Mouse (Mus musculus) heart, embryonic 13.5 days (tissue): ENCODE measurements around the gene Eed. TPM values are rescaled to one million over a fixed set of nuclear protein-coding genes. Genes with fewer than 3 reads are reported as not detected.

Source experiments
- ATAC-seq: fragments of 200-750 bp; cut with Nextera tagmentation; 2 replicates; pipeline ENCODE4 v1.8.0; 2017; ENCODE audit warnings: moderate TSS enrichment; ENCODE audit not compliant: insufficient number of reproducible peaks, low FRiP score, low TSS enrichment; ENCODE audit errors: extremely low read depth
- H3K27ac ChIP-seq: fragments of 300-500 bp; sonication (generic); replicated peaks from 2 replicates; pipeline ENCODE4 v1.5.1; 2015; ENCODE audit warnings: moderate library complexity, mild to moderate bottlenecking, inconsistent platforms
- H3K27me3 ChIP-seq: fragments of 300-500 bp; sonication (generic); replicated peaks from 2 replicates; pipeline ENCODE4 v1.6.1; 2015; ENCODE audit warnings: mild to moderate bottlenecking, inconsistent platforms
- H3K36me3 ChIP-seq: fragments of 300-500 bp; sonication (generic); 2 replicates; pipeline ENCODE4 v1.6.1; 2015; ENCODE audit warnings: mild to moderate bottlenecking, inconsistent platforms
- H3K4me1 ChIP-seq: fragments of 300-500 bp; sonication (generic); 2 replicates; pipeline ENCODE4 v1.6.1; 2015; ENCODE audit warnings: inconsistent platforms
- H3K4me2 ChIP-seq: fragments of 300-500 bp; sonication (generic); 2 replicates; pipeline ENCODE4 v1.6.1; 2015; ENCODE audit warnings: inconsistent platforms, mild to moderate bottlenecking, moderate library complexity
- H3K4me3 ChIP-seq: fragments of 300-500 bp; sonication (generic); 2 replicates; pipeline ENCODE4 v1.5.1; 2015; ENCODE audit warnings: moderate library complexity, mild to moderate bottlenecking, inconsistent platforms
- H3K9ac ChIP-seq: fragments of 300-500 bp; sonication (generic); 2 replicates; pipeline ENCODE4 v1.6.1; 2015; ENCODE audit warnings: inconsistent platforms, mild to moderate bottlenecking, moderate library complexity
- H3K9me3 ChIP-seq: fragments of 300-500 bp; sonication (generic); 2 replicates; pipeline ENCODE4 v1.6.1; 2016; ENCODE audit warnings: inconsistent platforms
- WGBS: fragments of 180-500 bp; shearing (Covaris S2); methylation state at CpG from one replicate; pipeline ENCODE4 v1.1.7; 2015; ENCODE audit warnings: mixed read lengths; 5-methylcytosine and 5-hydroxymethylcytosine counted together
- polyA plus RNA-seq: library from polyadenylated mRNA; unstranded; fragments of >200 nt; fragmentation: Nextera tagmentation; extraction: Ambion mirVana; gene quantifications from 2 replicates; pipeline ENCODE4 v1.2.1, GENCODE M21; 2015

The Eed gene
- polyA plus RNA-seq, 1 experiment from 2014 or later, result 42.0 TPM

DNA sequence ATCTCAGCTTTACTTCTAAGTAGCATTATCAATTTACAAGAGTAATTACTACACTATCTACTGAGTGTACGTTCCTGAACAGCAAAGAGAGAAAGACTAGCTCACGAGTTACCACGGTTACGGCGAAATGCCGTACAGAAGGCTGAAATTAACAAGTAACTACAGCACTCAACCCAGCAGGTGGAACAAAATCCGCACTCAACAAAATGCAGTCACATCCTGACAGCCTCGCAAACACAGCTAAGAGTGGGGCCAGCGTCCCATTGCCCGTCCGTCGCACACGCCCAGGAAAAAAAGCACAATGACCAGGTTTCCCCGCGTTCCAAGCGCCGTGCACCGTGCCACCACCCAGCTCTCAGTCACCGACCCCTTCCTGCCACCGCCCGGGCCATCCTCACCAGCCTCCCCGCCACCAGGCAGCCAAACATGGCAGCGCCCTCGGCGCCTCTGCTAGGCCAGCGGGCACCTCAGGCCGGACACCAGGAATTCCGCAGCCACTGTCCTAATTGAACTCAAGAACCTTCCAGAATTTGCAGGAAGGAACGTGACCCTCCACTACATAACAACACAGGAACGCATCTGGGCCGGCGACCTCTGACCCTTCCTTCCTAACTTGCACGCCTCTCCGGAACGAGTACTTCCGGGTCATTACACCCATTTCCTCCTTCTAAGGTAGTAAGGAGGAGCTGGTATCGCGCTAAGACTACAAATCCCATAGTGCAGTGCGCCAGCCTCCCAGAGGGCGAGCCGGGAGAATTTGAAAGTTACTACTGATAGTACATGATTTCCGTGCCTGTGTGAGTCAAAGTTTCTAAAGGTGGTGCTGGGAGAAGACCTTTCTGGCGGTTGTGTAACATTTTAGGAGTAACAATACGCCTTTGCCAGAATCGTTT lies 40.0 kb downstream of the Eed start, which contains the start of gene Hikeshi:
Hikeshi (minus strand) TSS at position 634 of the 893 bp plus-strand sequence.
- peak within 1 kb of the TSS; percentile 70 for H3K4me2 ChIP-seq
- H3K9me3 ChIP-seq, result no peaks in the 10 kb centered on the region
- ATAC-seq, result peak; percentile 95
- peak within 1 kb of the TSS; percentile 74 for H3K4me3 ChIP-seq
- no peaks in the 10 kb centered on the region for H3K27me3 ChIP-seq
- no peaks in the 10 kb centered on the region for H3K36me3 ChIP-seq
- peaks cover 13% of the 10 kb centered on the region for H3K4me1 ChIP-seq
- H3K9ac ChIP-seq, result peak within 1 kb of the TSS; percentile 88
- H3K27ac ChIP-seq, result peak within 1 kb of the TSS; percentile 79
- WGBS, result under 1% methylated on average over 45 of the region's 45 CpGs

DNA sequence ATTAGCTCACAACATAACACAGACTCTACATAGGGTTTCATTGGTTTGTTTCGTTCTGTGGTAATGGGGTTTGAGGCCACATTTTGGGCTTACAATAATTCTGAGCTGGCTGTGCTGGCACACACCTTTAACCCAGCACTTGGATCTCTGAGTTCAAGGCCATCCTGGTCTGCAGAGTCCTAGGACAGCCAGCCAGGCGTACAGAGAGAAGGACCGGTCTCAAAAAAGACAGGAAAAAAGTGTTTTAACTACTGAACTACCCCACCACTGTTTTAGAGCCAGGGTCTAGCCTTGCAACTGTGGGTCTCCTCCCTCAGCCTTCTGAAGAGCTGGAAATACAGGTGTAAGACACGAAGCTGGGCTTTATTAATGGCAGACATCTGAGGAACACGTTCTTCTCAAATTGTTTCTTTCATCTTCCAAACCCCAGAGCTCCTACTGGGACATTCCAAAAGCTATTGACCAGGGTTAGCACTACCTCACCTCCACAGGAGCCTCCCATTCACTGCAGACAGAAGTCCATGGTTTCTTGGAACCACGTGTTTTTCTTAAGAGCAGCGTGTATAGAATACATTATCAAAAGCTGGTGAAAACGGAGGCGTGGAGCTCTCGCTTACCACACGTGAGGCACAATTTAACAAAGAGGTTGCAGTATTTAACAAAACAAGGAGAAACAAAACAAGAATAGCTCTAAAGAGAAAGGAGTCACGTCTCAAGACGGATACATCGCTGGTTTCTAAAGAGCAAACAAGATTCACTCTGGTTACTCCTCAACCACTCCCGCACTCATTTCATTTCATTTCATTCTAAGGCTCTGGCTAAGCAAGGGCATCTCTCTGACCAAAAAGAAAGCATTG lies 41.1 kb downstream of the Eed start:
- WGBS, result 51% methylated on average over 15 of the region's 15 CpGs
- H3K36me3 ChIP-seq, result peaks cover 2% of the 10 kb centered on the region

GRCm38 (mm10) chr7:89923441-89924180 lies 57.2 kb downstream of the Eed start:
- no peak overlapping the region for H3K4me3 ChIP-seq
- WGBS, result 94% methylated on average over 15 of the region's 15 CpGs

More for the DNA sequence above, 41.1 kb downstream of the Eed start:
- no peak for ATAC-seq
- no peaks in the 10 kb centered on the region for H3K27me3 ChIP-seq
- peak overlapping the region; percentile 88 for H3K9ac ChIP-seq
- H3K4me1 ChIP-seq, result peaks cover 13% of the 10 kb centered on the region
- H3K4me3 ChIP-seq, result peak overlapping the region; percentile 74
- H3K4me2 ChIP-seq, result peak overlapping the region; percentile 70
- no peaks in the 10 kb centered on the region for H3K9me3 ChIP-seq
- no peak overlapping the region for H3K27ac ChIP-seq

DNA sequence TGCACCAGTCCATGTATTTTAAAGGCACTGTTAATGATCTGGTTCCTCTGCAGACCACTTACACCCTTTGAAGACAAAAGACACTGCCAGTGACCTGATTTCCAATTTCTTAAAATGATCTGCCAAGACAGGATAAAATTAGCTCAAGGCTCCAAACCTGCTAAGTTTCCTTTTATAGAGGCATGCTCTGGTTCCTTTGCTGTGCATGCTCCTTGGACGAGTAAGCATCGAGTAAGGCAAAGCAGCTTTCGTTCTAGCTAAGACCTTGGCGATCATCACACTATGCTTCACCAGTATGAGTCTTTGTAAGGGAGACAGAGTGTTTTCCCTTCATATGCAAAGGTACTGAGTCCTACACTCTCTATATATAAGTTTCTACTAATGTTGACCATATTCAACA lies 63.0 kb downstream of the Eed start:
- no peak overlapping the region for H3K27ac ChIP-seq
- no peaks in the 10 kb centered on the region for H3K27me3 ChIP-seq
- H3K9ac ChIP-seq, result no peak overlapping the region
- no peaks in the 10 kb centered on the region for H3K9me3 ChIP-seq
- 73% methylated on average over 4 of the region's 4 CpGs for WGBS
- no peak overlapping the region for H3K4me2 ChIP-seq
- no peaks in the 10 kb centered on the region for H3K4me1 ChIP-seq
- no peak for ATAC-seq
- H3K4me3 ChIP-seq, result no peak overlapping the region
- H3K36me3 ChIP-seq, result peaks cover 47% of the 10 kb centered on the region

More at GRCm38 (mm10) chr7:89923441-89924180, 57.2 kb downstream of the Eed start:
- no peak for ATAC-seq
- H3K9ac ChIP-seq, result no peak overlapping the region
- no peaks in the 10 kb centered on the region for H3K9me3 ChIP-seq
- no peak overlapping the region for H3K27ac ChIP-seq
- no peaks in the 10 kb centered on the region for H3K27me3 ChIP-seq
- no peak overlapping the region for H3K4me2 ChIP-seq
- H3K4me1 ChIP-seq, result no peaks in the 10 kb centered on the region
- peaks cover 42% of the 10 kb centered on the region for H3K36me3 ChIP-seq

DNA sequence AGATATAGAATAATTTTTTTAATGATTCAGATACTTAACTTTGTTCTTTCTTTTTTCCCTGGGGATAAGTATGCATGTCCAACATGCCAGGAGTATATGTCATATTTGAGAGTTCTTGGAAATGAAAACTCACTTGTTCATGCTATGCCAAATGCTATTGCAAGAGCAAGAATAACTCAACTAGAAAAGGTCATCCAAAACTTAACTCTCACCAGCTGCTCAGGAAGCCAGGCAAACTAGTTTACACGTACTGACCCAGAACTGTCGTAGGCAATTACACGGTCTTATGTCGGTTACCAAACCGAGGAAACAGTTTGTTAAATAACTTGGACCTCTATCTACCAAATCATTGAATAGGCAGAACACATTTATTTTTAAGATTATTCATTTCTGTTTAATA lies 64.1 kb downstream of the Eed start:
- Histone ChIP-seq H3K4me2 (no peak overlapping the region), H3K27ac (no peak overlapping the region), H3K4me1 (no peaks in the 10 kb centered on the region), H3K9ac (no peak overlapping the region), H3K9me3 (no peaks in the 10 kb centered on the region), H3K27me3 (no peaks in the 10 kb centered on the region), H3K36me3 (peaks cover 47% of the 10 kb centered on the region), H3K4me3 (no peak overlapping the region)
- 87% methylated on average over 5 of the region's 5 CpGs for WGBS
- ATAC-seq, result no peak

DNA sequence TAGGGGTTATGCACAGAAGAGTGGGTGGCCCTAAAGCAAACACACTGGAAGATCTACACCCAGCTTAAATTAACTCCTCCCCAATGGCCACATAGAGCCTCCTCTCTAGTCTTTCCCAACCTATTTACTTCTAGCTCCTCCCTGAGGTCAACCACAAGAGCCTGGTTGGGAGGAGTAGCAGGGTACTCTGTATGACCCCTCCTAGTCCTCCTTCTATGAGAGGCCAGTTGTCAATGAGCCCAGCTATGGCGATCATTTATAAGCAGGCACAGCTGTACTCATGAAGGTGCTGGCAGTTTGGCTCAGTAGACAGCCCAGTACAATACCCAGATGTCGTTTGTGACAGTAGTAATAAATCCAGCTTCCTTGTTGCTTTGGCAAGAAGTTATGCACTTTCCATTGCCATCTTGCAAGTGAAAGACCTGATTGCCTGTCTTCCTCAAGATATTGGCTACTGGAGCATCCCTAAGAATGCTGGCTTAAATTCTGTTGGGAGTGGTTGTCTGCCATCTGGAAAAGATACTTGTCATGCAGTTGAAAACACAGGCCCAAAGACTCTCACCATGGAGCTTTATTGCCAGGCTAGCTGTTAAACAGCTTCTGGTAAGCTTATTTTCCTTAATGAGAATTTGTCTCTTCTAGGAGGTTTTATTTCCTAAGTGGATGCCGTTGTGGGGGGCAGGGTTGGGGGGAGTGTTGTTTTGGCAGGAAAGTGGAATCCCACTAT lies 67.2 kb downstream of the Eed start:
- no peaks in the 10 kb centered on the region for H3K9me3 ChIP-seq
- H3K9ac ChIP-seq, result no peak overlapping the region
- no peaks in the 10 kb centered on the region for H3K4me1 ChIP-seq
- no peak for ATAC-seq
- 83% methylated on average over 3 of the region's 3 CpGs for WGBS
- H3K4me3 ChIP-seq, result no peak overlapping the region
- H3K27ac ChIP-seq, result no peak overlapping the region
- H3K36me3 ChIP-seq, result peaks cover 32% of the 10 kb centered on the region
- no peak overlapping the region for H3K4me2 ChIP-seq
- H3K27me3 ChIP-seq, result no peaks in the 10 kb centered on the region

GRCm38 (mm10) chr7:89912356-89912755 lies 68.4 kb downstream of the Eed start:
- peaks cover 26% of the 10 kb centered on the region for H3K36me3 ChIP-seq
- H3K4me3 ChIP-seq, result no peak overlapping the region
- no peak overlapping the region for H3K4me2 ChIP-seq
- 82% methylated on average over 3 of the region's 3 CpGs for WGBS
- H3K9me3 ChIP-seq, result no peaks in the 10 kb centered on the region
- H3K9ac ChIP-seq, result no peak overlapping the region
- H3K27me3 ChIP-seq, result no peaks in the 10 kb centered on the region
- H3K4me1 ChIP-seq, result no peaks in the 10 kb centered on the region
- no peak overlapping the region for H3K27ac ChIP-seq
- no peak for ATAC-seq

- ATAC-seq, result no peak
- Histone ChIP-seq H3K36me3 (peaks cover 3% of the 10 kb centered on the region; the same call in 1 of the 2 replicates), H3K4me2 (no peak overlapping the region), H3K9ac (no peak overlapping the region), H3K27ac (no peak overlapping the region), H3K9me3 (no peaks in the 10 kb centered on the region), H3K4me3 (no peak overlapping the region), H3K27me3 (no peaks in the 10 kb centered on the region), H3K4me1 (no peaks in the 10 kb centered on the region)
- WGBS, result 62% methylated on average over 4 of the region's 4 CpGs
These were observed 71.1 kb downstream of the Eed start for GRCm38 (mm10) chr7:89909711-89910110.

- ATAC-seq, result no peak
- Histone ChIP-seq H3K9ac (no peak overlapping the region), H3K4me3 (no peak overlapping the region), H3K27ac (no peak overlapping the region), H3K27me3 (no peaks in the 10 kb centered on the region), H3K36me3 (no peaks in the 10 kb centered on the region), H3K9me3 (no peaks in the 10 kb centered on the region), H3K4me1 (no peaks in the 10 kb centered on the region), H3K4me2 (no peak overlapping the region)
- WGBS, result 64% methylated on average over 20 of the region's 20 CpGs
These were observed 71.7 kb downstream of the Eed start for GRCm38 (mm10) chr7:89908899-89909621.

DNA sequence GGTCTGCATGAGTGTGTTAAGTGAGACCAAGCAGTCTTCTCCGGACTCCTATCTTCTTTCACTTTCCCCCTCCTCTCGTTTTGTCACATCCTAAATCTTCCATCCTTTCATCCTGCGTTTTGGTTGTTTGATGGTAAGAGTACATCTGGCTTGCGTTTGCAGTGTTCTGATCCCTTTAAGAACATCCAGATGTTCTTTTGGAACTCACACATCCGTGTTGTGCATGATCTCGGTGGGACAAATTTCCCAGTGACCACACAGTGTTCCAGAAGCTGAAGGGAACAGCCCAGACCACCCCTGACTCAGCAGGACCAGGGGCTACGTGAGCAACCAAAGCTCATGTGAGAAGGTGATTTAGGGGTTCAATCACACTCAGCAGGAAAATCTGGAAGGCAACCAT lies 72.4 kb downstream of the Eed start:
- H3K4me1 ChIP-seq, result peaks cover 6% of the 10 kb centered on the region; the same call in 1 of the 2 replicates
- H3K4me3 ChIP-seq, result no peak overlapping the region
- no peaks in the 10 kb centered on the region for H3K36me3 ChIP-seq
- H3K4me2 ChIP-seq, result no peak overlapping the region
- WGBS, result 55% methylated on average over 7 of the region's 7 CpGs
- H3K9me3 ChIP-seq, result no peaks in the 10 kb centered on the region
- H3K27ac ChIP-seq, result no peak overlapping the region
- H3K9ac ChIP-seq, result no peak overlapping the region
- no peak for ATAC-seq
- H3K27me3 ChIP-seq, result no peaks in the 10 kb centered on the region
